Mouse (Mus musculus) heart, postnatal 0 days (tissue): ENCODE results near the gene Gna13. TPM values are rescaled to one million over a fixed set of nuclear protein-coding genes. Genes with fewer than 3 reads are reported as not detected.

ENCODE experiments used
- ATAC-seq: fragments of 200-750 bp; cut with Nextera tagmentation; 2 replicates; pipeline ENCODE4 v1.8.0; 2017; ENCODE audit warnings: low read depth, moderate number of reproducible peaks, moderate library complexity; ENCODE audit not compliant: insufficient read depth
- DNase-seq: peaks from one replicate; pipeline ENCODE4 v3.0.0-alpha.2; 2016; ENCODE audit warnings: low spot score
- H3K27ac ChIP-seq: fragments of 300-500 bp; sonication (generic); 2 replicates; pipeline ENCODE4 v1.5.1; 2014; ENCODE audit warnings: low read depth, mild to moderate bottlenecking
- H3K27me3 ChIP-seq: fragments of 300-500 bp; sonication (generic); 2 replicates; pipeline ENCODE4 v1.6.1; 2014; ENCODE audit warnings: low read length, mixed read lengths; ENCODE audit not compliant: control insufficient read depth, insufficient read depth
- H3K36me3 ChIP-seq: fragments of 300-500 bp; sonication (generic); replicated peaks from 2 replicates; pipeline ENCODE4 v1.6.1; 2014; ENCODE audit warnings: low read length, mixed read lengths; ENCODE audit not compliant: control insufficient read depth, insufficient read depth
- H3K4me1 ChIP-seq: fragments of 300-500 bp; sonication (generic); 2 replicates; pipeline ENCODE4 v1.6.1; 2014; ENCODE audit warnings: antibody characterized with exemption; ENCODE audit not compliant: control insufficient read depth, insufficient read depth
- H3K4me2 ChIP-seq: fragments of 300-500 bp; sonication (generic); 2 replicates; pipeline ENCODE4 v1.6.1; 2014; ENCODE audit warnings: low read depth, mild to moderate bottlenecking, low read length, moderate library complexity
- H3K4me3 ChIP-seq: fragments of 300-500 bp; sonication (generic); 2 replicates; pipeline ENCODE4 v1.5.1; 2014; ENCODE audit warnings: low read depth, low read length
- H3K9ac ChIP-seq: fragments of 300-500 bp; sonication (generic); replicated peaks from 2 replicates; pipeline ENCODE4 v1.6.1; 2014; ENCODE audit warnings: low read depth, low read length, mixed read lengths
- H3K9me3 ChIP-seq: fragments of 300-500 bp; sonication (generic); replicated peaks from 2 replicates; pipeline ENCODE4 v1.6.1; 2016; ENCODE audit warnings: low read length; ENCODE audit not compliant: control insufficient read depth
- CTCF ChIP-seq: IDR thresholded peaks from 2 replicates; pipeline ENCODE4 v1.5.1; 2016; ENCODE audit warnings: antibody characterized with exemption, control low read depth, low read depth
- EP300 ChIP-seq: IDR thresholded peaks from 2 replicates; pipeline ENCODE4 v1.6.1; 2016; ENCODE audit warnings: antibody characterized with exemption, low read depth
- WGBS: fragments of 180-500 bp; shearing (Covaris S2); extraction: QIAGEN DNeasy Blood & Tissue Kit; methylation state at CpG from one replicate; pipeline ENCODE4 v1.1.7; 2014; 5-methylcytosine and 5-hydroxymethylcytosine counted together
- polyA plus RNA-seq: library from polyadenylated mRNA; unstranded; fragments of >200 nt; fragmentation: Nextera tagmentation; extraction: Ambion mirVana; gene quantifications from 2 replicates; pipeline ENCODE4 v1.2.1, GENCODE M21; 2015
- total RNA-seq: library from RNA; depleted of rRNA; stranded (reverse); fragments of >200 nt; gene quantifications from 2 replicates; pipeline ENCODE4 v1.2.3, GENCODE M21; 2014; ENCODE audit warnings: low replicate concordance

Gna13 gene
- total and polyA plus RNA-seq, 2 experiments from 2014 or later, result 28.0 to 42.7 TPM

GRCm38 (mm10) chr11:109361631-109362462 lies 784 bp upstream of the Gna13 start:
- ATAC-seq, result peak; percentile 27
- peaks cover 43% of the 10 kb centered on the region for H3K4me1 ChIP-seq

GRCm38 (mm10) chr11:109363191-109364133 lies 831 bp downstream of the Gna13 start:
- H3K9ac ChIP-seq, result peak overlapping the region; percentile 77
- H3K9me3 ChIP-seq, result no peaks in the 10 kb centered on the region
- peak; percentile 36 for ATAC-seq
- peak overlapping the region; percentile 78 for H3K4me2 ChIP-seq
- peak overlapping the region; percentile 67 for H3K4me3 ChIP-seq
- peaks cover 47% of the 10 kb centered on the region for H3K4me1 ChIP-seq
- H3K36me3 ChIP-seq, result peaks cover 16% of the 10 kb centered on the region
- peak overlapping the region; percentile 98 for H3K27ac ChIP-seq
- H3K27me3 ChIP-seq, result no peaks in the 10 kb centered on the region
- TF ChIP-seq CTCF (no peak), EP300 (no peak)
- 1% methylated on average over 49 of the region's 53 CpGs for WGBS
- DNase-seq, result no peak

More at GRCm38 (mm10) chr11:109361631-109362462, 784 bp upstream of the Gna13 start:
- H3K36me3 ChIP-seq, result peaks cover 11% of the 10 kb centered on the region
- H3K4me3 ChIP-seq, result peak overlapping the region; percentile 67
- DNase-seq, result peak; percentile 57
- H3K9me3 ChIP-seq, result no peaks in the 10 kb centered on the region
- TF ChIP-seq EP300, result no peak
- no peak for TF ChIP-seq CTCF
- peak overlapping the region; percentile 67 for H3K4me2 ChIP-seq
- peak overlapping the region; percentile 98 for H3K27ac ChIP-seq
- H3K27me3 ChIP-seq, result no peaks in the 10 kb centered on the region
- peak overlapping the region; percentile 77 for H3K9ac ChIP-seq
- WGBS, result 4% methylated on average over 27 of the region's 27 CpGs

- H3K27me3 ChIP-seq, result no peaks in the 10 kb centered on the region
- no peak for TF ChIP-seq CTCF
- TF ChIP-seq EP300, result no peak
- H3K4me1 ChIP-seq, result peaks cover 45% of the 10 kb centered on the region
- H3K27ac ChIP-seq, result no peak overlapping the region
- H3K4me3 ChIP-seq, result peak overlapping the region; percentile 67
- H3K4me2 ChIP-seq, result peak overlapping the region; percentile 78
- DNase-seq (no peak), ATAC-seq (no peak)
- peak overlapping the region; percentile 37; the same call in 1 of the 2 replicates for H3K9ac ChIP-seq
- no peaks in the 10 kb centered on the region for H3K9me3 ChIP-seq
- H3K36me3 ChIP-seq, result peaks cover 16% of the 10 kb centered on the region
- WGBS, result 48% methylated on average over 2 of the region's 2 CpGs
Observed at GRCm38 (mm10) chr11:109364337-109364736, 1.7 kb downstream of the Gna13 start.

GRCm38 (mm10) chr11:109364881-109365280 lies 2.2 kb downstream of the Gna13 start:
- Histone ChIP-seq H3K4me3 (peak overlapping the region; percentile 67; the same call in 1 of the 2 replicates), H3K4me2 (peak overlapping the region; percentile 78), H3K9ac (no peak overlapping the region), H3K27ac (no peak overlapping the region), H3K36me3 (peaks cover 16% of the 10 kb centered on the region), H3K4me1 (peaks cover 48% of the 10 kb centered on the region), H3K27me3 (no peaks in the 10 kb centered on the region), H3K9me3 (no peaks in the 10 kb centered on the region)
- whole genome bisulfite sequencing, result 69% methylated on average over 10 of the region's 10 CpGs
- no peak for ATAC-seq
- no peak for DNase-seq
- TF ChIP-seq CTCF (no peak), EP300 (no peak)

- peaks cover 52% of the 10 kb centered on the region for H3K4me1 ChIP-seq
- H3K4me2 ChIP-seq, result no peak overlapping the region
- 90% methylated on average over 5 of the region's 5 CpGs for WGBS
- peaks cover 16% of the 10 kb centered on the region for H3K36me3 ChIP-seq
- H3K9me3 ChIP-seq, result no peaks in the 10 kb centered on the region
- H3K27ac ChIP-seq, result no peak overlapping the region
- no peak overlapping the region for H3K4me3 ChIP-seq
- DNase-seq (no peak), ATAC-seq (no peak)
- no peak overlapping the region for H3K9ac ChIP-seq
- TF ChIP-seq EP300 (no peak), CTCF (no peak)
- no peaks in the 10 kb centered on the region for H3K27me3 ChIP-seq
Observed at GRCm38 (mm10) chr11:109365818-109366217, 3.2 kb downstream of the Gna13 start.
